Mouse (Mus musculus) lung, postnatal 10 days (tissue): ENCODE measurements around the gene Gm20909.
"Not testable (repeated sequence)": the region's sequence is repeated elsewhere in the genome, so short reads cannot be mapped to it uniquely, and the experiment has no call there.

Source experiments
- DNase-seq: peaks from one replicate; pipeline ENCODE4 v3.0.0; 2021

The Gm20909 gene

DNA sequence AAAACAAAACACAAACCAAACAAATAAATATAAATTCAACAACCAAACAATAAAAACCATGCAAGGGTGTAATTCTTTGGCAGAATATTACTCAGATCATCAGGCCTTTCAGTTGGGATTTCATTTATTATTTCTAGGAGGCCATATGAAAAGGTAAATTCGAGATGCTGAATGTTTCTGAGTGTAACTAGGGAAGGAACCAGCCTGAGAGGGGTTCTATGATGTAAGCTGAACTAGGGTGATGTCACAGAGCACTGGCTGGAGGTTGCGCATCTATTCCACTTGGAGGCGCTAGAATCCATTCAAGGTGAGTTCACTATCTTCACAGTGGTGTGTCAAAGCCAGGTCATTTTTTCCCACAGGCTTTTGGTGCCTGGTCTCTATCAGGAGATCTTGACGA, at the start of gene Gm20909:
Gm20909 (plus strand) TSS at position 301 of the 400 bp plus-strand sequence.
- DNase-seq = not testable (repeated sequence)
